Mouse (Mus musculus) testis, adult 2 months (tissue): Measurements from ENCODE around the gene Tnr. TPM values are rescaled to one million over a fixed set of nuclear protein-coding genes. Genes with fewer than 3 reads are reported as not detected.

Experiments
- H3K27ac ChIP-seq: fragments of 200-500 bp; 2 replicates; pipeline ENCODE4 v1.5.1; 2012; ENCODE audit warnings: low read depth, low read length; ENCODE audit not compliant: control insufficient read depth, insufficient read depth
- H3K27me3 ChIP-seq: fragments of 200-500 bp; 2 replicates; pipeline ENCODE4 v1.6.1; 2012; ENCODE audit warnings: mild to moderate bottlenecking, low read length, moderate library complexity; ENCODE audit not compliant: control insufficient read depth, insufficient read depth
- H3K36me3 ChIP-seq: fragments of 200-500 bp; 2 replicates; pipeline ENCODE4 v1.6.1; 2012; ENCODE audit warnings: mild to moderate bottlenecking, low read length; ENCODE audit not compliant: control insufficient read depth, insufficient read depth
- H3K4me1 ChIP-seq: fragments of 200-500 bp; 2 replicates; pipeline ENCODE4 v1.6.1; 2012; ENCODE audit warnings: low read length; ENCODE audit not compliant: control insufficient read depth, insufficient read depth
- H3K4me3 ChIP-seq: fragments of 200-500 bp; 2 replicates; pipeline ENCODE4 v1.5.1; 2012; ENCODE audit warnings: low read depth, mild to moderate bottlenecking, low read length, moderate library complexity, mixed read lengths; ENCODE audit not compliant: control insufficient read depth
- CTCF ChIP-seq: fragments of 200-500 bp; IDR thresholded peaks from 2 replicates; pipeline ENCODE4 v1.5.1; 2012; ENCODE audit warnings: low read depth, mild to moderate bottlenecking, inconsistent platforms, low read length, moderate library complexity; ENCODE audit not compliant: control insufficient read depth, insufficient read depth, insufficient replicate concordance
- POLR2A ChIP-seq: fragments of 200-500 bp; IDR thresholded peaks from 2 replicates; pipeline ENCODE4 v1.6.1; 2012; ENCODE audit warnings: low read depth, mild to moderate bottlenecking, inconsistent platforms, low read length, moderate library complexity; ENCODE audit not compliant: control insufficient read depth
- polyA plus RNA-seq: library from polyadenylated mRNA; depleted of rRNA; stranded (reverse); fragments of >200 nt; gene quantifications from 2 replicates; pipeline ENCODE4 v1.2.3, GENCODE M21; 2012

Gene Tnr
- polyA plus RNA-seq, 1 experiment, result 0.05 TPM

GRCm38 (mm10) chr1:159879866-159880265, 356.3 kb downstream of the Tnr start:
- H3K27ac ChIP-seq, result no peak overlapping the region
- no peaks in the 10 kb centered on the region for H3K36me3 ChIP-seq
- no peak overlapping the region for H3K4me3 ChIP-seq
- H3K4me1 ChIP-seq, result no peaks in the 10 kb centered on the region
- TF ChIP-seq CTCF (no peak), POLR2A (no peak)
- no peaks in the 10 kb centered on the region for H3K27me3 ChIP-seq

- no peak overlapping the region for H3K4me3 ChIP-seq
- TF ChIP-seq POLR2A, result no peak
- no peak for TF ChIP-seq CTCF
- no peak overlapping the region for H3K27ac ChIP-seq
- no peaks in the 10 kb centered on the region for H3K27me3 ChIP-seq
- H3K4me1 ChIP-seq, result peaks cover 4% of the 10 kb centered on the region; the same call in 1 of the 2 replicates
- no peaks in the 10 kb centered on the region for H3K36me3 ChIP-seq
Observed at GRCm38 (mm10) chr1:159885476-159885875, 361.9 kb downstream of the Tnr start.

- Histone ChIP-seq H3K4me3 (no peak overlapping the region), H3K4me1 (peaks cover 4% of the 10 kb centered on the region; the same call in 1 of the 2 replicates), H3K27me3 (no peaks in the 10 kb centered on the region), H3K27ac (no peak overlapping the region), H3K36me3 (no peaks in the 10 kb centered on the region)
- TF ChIP-seq POLR2A, result no peak
Observed at GRCm38 (mm10) chr1:159888611-159889010, 365.0 kb downstream of the Tnr start.

GRCm38 (mm10) chr1:159889012-159889765, 365.6 kb downstream of the Tnr start:
- Histone ChIP-seq H3K36me3 (no peaks in the 10 kb centered on the region), H3K4me3 (no peak overlapping the region), H3K4me1 (peaks cover 4% of the 10 kb centered on the region; the same call in 1 of the 2 replicates), H3K27me3 (no peaks in the 10 kb centered on the region), H3K27ac (peak overlapping the region; percentile 14; the same call in 1 of the 2 replicates)
- no peak for TF ChIP-seq POLR2A

- TF ChIP-seq POLR2A (no peak), CTCF (no peak)
- no peaks in the 10 kb centered on the region for H3K36me3 ChIP-seq
- H3K4me3 ChIP-seq, result no peak overlapping the region
Observed at GRCm38 (mm10) chr1:159890524-159890923, 367.0 kb downstream of the Tnr start.

GRCm38 (mm10) chr1:159895094-159895493, 371.5 kb downstream of the Tnr start:
- H3K27me3 ChIP-seq, result no peaks in the 10 kb centered on the region
- no peak overlapping the region for H3K27ac ChIP-seq
- H3K36me3 ChIP-seq, result no peaks in the 10 kb centered on the region
- H3K4me3 ChIP-seq, result no peak overlapping the region
- no peaks in the 10 kb centered on the region for H3K4me1 ChIP-seq
- TF ChIP-seq CTCF, result no peak
- no peak for TF ChIP-seq POLR2A

More at GRCm38 (mm10) chr1:159890524-159890923, 367.0 kb downstream of the Tnr start:
- H3K27ac ChIP-seq, result no peak overlapping the region
- H3K27me3 ChIP-seq, result no peaks in the 10 kb centered on the region
- H3K4me1 ChIP-seq, result peaks cover 4% of the 10 kb centered on the region; the same call in 1 of the 2 replicates

- TF ChIP-seq POLR2A (no peak), CTCF (no peak)
- H3K4me3 ChIP-seq, result no peak overlapping the region
- no peaks in the 10 kb centered on the region for H3K4me1 ChIP-seq
- no peaks in the 10 kb centered on the region for H3K27me3 ChIP-seq
- no peak overlapping the region for H3K27ac ChIP-seq
- H3K36me3 ChIP-seq, result no peaks in the 10 kb centered on the region
Observed at GRCm38 (mm10) chr1:159899991-159900390, 376.4 kb downstream of the Tnr start.
